ENCODE assay signal across 15 mouse cellular contexts in the genomic region with DNA sequence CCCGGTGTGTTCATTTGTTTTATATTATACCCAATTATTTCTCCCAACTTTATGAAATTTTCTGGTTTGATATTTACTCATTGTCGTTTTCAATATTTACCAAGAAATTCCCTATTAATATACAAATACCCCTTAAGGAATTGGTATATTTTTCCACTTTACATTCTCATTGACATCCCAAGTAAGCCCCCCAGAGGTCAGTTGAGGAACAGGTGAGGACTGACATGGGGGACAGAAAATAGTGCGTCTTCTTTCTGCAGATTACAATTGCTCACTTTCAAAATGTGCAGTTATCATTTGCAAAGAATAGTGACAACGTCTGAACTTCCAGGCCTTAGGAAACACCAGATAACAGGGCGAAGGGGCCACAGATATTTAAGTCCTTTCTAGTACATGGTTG.
DNase-seq lines count a peak whose midpoint lies in the region; ATAC-seq lines count a peak whose summit lies in the region.
"Had no signal": no experiment of that assay in that cellular context is flagged by ENCODE, and none has a peak within 500 bp of the region (broad histone marks: within the 10 kb centered on the region; RNA-seq: fewer than 3 reads in every experiment).

No protein-coding gene starts in this region.

- no peak for ATAC-seq in forebrain, embryonic 14.5 days
- ATAC-seq in forebrain, embryonic 11.5 days (replicated peaks; ENCODE audit: low FRiP score) = no peak
- ATAC-seq in midbrain, embryonic 15.5 days (replicated peaks) = no peak
- ATAC-seq: liver, postnatal 0 days had no signal

- no peaks in the 10 kb centered on the region for H3K36me3 ChIP-seq in forebrain, embryonic 14.5 days (ENCODE audit: control insufficient read depth, insufficient read depth, low read length)
- H3K36me3 ChIP-seq in forebrain, embryonic 11.5 days (ENCODE audit: control insufficient read depth, insufficient read depth, low read length) = no peaks in the 10 kb centered on the region
- no peaks in the 10 kb centered on the region for H3K36me3 ChIP-seq in hindbrain, embryonic 10.5 days
- H3K36me3 ChIP-seq in midbrain, embryonic 15.5 days (replicated peaks) = no peaks in the 10 kb centered on the region
- H3K36me3 ChIP-seq: limb, embryonic 12.5 days had no signal

- no peaks in the 10 kb centered on the region for H3K9me3 ChIP-seq in forebrain, embryonic 14.5 days (replicated peaks; ENCODE audit: control insufficient read depth, low read length)
- H3K9me3 ChIP-seq in forebrain, embryonic 11.5 days (ENCODE audit: control insufficient read depth, low read length) = no peaks in the 10 kb centered on the region
- H3K9me3 ChIP-seq in hindbrain, embryonic 10.5 days = no peaks in the 10 kb centered on the region
- no peaks in the 10 kb centered on the region for H3K9me3 ChIP-seq in midbrain, embryonic 15.5 days
- H3K9me3 ChIP-seq: limb, embryonic 12.5 days had no signal

- peaks cover 6% of the 10 kb centered on the region for H3K27me3 ChIP-seq in forebrain, embryonic 14.5 days (replicated peaks; ENCODE audit: control insufficient read depth, insufficient read depth, low read length)
- H3K27me3 ChIP-seq in forebrain, embryonic 11.5 days (ENCODE audit: control insufficient read depth, insufficient read depth, low read length) = peaks cover 6% of the 10 kb centered on the region
- peaks cover 24% of the 10 kb centered on the region for H3K27me3 ChIP-seq in hindbrain, embryonic 10.5 days (ENCODE audit: insufficient read depth, poor library complexity, severe bottlenecking)
- no peaks in the 10 kb centered on the region for H3K27me3 ChIP-seq in midbrain, embryonic 15.5 days (replicated peaks)

- no peak overlapping the region for H3K27ac ChIP-seq in forebrain, embryonic 14.5 days (ENCODE audit: low read depth, low read length)
- H3K27ac ChIP-seq in forebrain, embryonic 11.5 days (ENCODE audit: low read depth, low read length) = no peak overlapping the region
- H3K27ac ChIP-seq in hindbrain, embryonic 10.5 days = no peak overlapping the region
- H3K27ac ChIP-seq in midbrain, embryonic 15.5 days = no peak overlapping the region
- H3K27ac ChIP-seq: limb, embryonic 12.5 days had no signal

- H3K4me1 ChIP-seq in forebrain, embryonic 14.5 days (ENCODE audit: control insufficient read depth, insufficient read depth, low read length) = 0 out of 2 replicates have a peak, but pooled peaks cover 5% of the 10 kb centered on the region
- H3K4me1 ChIP-seq in forebrain, embryonic 11.5 days (replicated peaks; ENCODE audit: control insufficient read depth, insufficient read depth, low read length) = peaks cover 3% of the 10 kb centered on the region
- peaks cover 12% of the 10 kb centered on the region for H3K4me1 ChIP-seq in hindbrain, embryonic 10.5 days (replicated peaks)
- peaks cover 14% of the 10 kb centered on the region for H3K4me1 ChIP-seq in midbrain, embryonic 15.5 days

- H3K9ac ChIP-seq in forebrain, embryonic 14.5 days (ENCODE audit: low read length) = no peak overlapping the region
- no peak overlapping the region for H3K9ac ChIP-seq in forebrain, embryonic 11.5 days (ENCODE audit: low read length)
- no peak overlapping the region for H3K9ac ChIP-seq in midbrain, embryonic 15.5 days
- H3K9ac ChIP-seq: limb, embryonic 12.5 days; liver, postnatal 0 days had no signal

- 27% methylated on average over 5 of the region's 5 CpGs for WGBS in forebrain, embryonic 14.5 days
- 25% methylated on average over 5 of the region's 5 CpGs for WGBS in forebrain, embryonic 11.5 days
- WGBS in hindbrain, embryonic 10.5 days = 29% methylated on average over 5 of the region's 5 CpGs
- WGBS in midbrain, embryonic 15.5 days = 23% methylated on average over 5 of the region's 5 CpGs

- peak overlapping the region; percentile 99; the same call in 1 of the 2 replicates for H3K4me2 ChIP-seq in forebrain, embryonic 14.5 days (ENCODE audit: low read length)
- no peak overlapping the region for H3K4me2 ChIP-seq in forebrain, embryonic 11.5 days (ENCODE audit: low read depth, low read length, severe bottlenecking)
- H3K4me2 ChIP-seq in midbrain, embryonic 15.5 days = peak overlapping the region; percentile 88

- H3K4me3 ChIP-seq in forebrain, embryonic 14.5 days (ENCODE audit: low read depth, low read length) = peak overlapping the region; percentile 66; the same call in 1 of the 2 replicates
- H3K4me3 ChIP-seq in forebrain, embryonic 11.5 days (ENCODE audit: low read depth, low read length) = no peak overlapping the region
- peak overlapping the region; percentile 71; the same call in 1 of the 2 replicates for H3K4me3 ChIP-seq in hindbrain, embryonic 10.5 days
- H3K4me3 ChIP-seq in midbrain, embryonic 15.5 days = peak overlapping the region; percentile 70

- DNase-seq in forebrain, embryonic 14.5 days (ENCODE audit: low spot score) = peak; percentile 39
- no peak for DNase-seq in forebrain, embryonic 11.5 days (ENCODE audit: low spot score)
- DNase-seq in ES-CJ7 (ENCODE audit: low read depth, low spot score) = peak; percentile 12
- DNase-seq in hindbrain, embryonic 10.5 days (ENCODE audit: low spot score) = no peak
- no peak for DNase-seq in testis, postnatal 10 days (ENCODE audit: low spot score)
- DNase-seq in lung, postnatal 4 days = no peak
- DNase-seq in kidney, postnatal 10 days = no peak
- DNase-seq: B cell, adult 2 months; heart, adult 18-20 months; heart, postnatal 14 days; kidney, adult 9 months; liver, postnatal 0 days; thymus, postnatal 14 days had no signal

Comparison
In these comparisons a context has a peak if more than half of its experiments do, and no peak if none do; other contexts are left out.
1. DNase-seq: peak in forebrain, embryonic 14.5 days (single experiment) and ES-CJ7 (single experiment); none in forebrain, embryonic 11.5 days (single experiment), hindbrain, embryonic 10.5 days (single experiment), testis, postnatal 10 days (single experiment), lung, postnatal 4 days (0 of 2) and kidney, postnatal 10 days (single experiment).